Mouse (Mus musculus) intestine, embryonic 14.5 days (tissue): ENCODE results near the gene Bpifc. TPM values are rescaled to one million over a fixed set of nuclear protein-coding genes. Genes with fewer than 3 reads are reported as not detected.
A peak's percentile ranks its signal among the peaks of the same experiment; 100 is the strongest.

ENCODE experiments used
- ATAC-seq: fragments of 200-750 bp; cut with Nextera tagmentation; replicated peaks from 2 replicates; pipeline ENCODE4 v1.8.0; 2017; ENCODE audit warnings: low read depth, moderate number of reproducible peaks, moderate TSS enrichment, moderate library complexity; ENCODE audit not compliant: low FRiP score, low TSS enrichment
- DNase-seq: peaks from one replicate; pipeline ENCODE4 v3.0.0-alpha.2; 2018; ENCODE audit warnings: low spot score
- H3K27ac ChIP-seq: fragments of 300-500 bp; sonication (generic); 2 replicates; pipeline ENCODE4 v1.5.1; 2014; ENCODE audit warnings: low read depth, mild to moderate bottlenecking, control low read depth
- H3K27me3 ChIP-seq: fragments of 300-500 bp; sonication (generic); replicated peaks from 2 replicates; pipeline ENCODE4 v1.6.1; 2014; ENCODE audit warnings: low read length, control low read depth; ENCODE audit not compliant: control insufficient read depth, insufficient read depth
- H3K36me3 ChIP-seq: fragments of 300-500 bp; sonication (generic); 2 replicates; pipeline ENCODE4 v1.6.1; 2014; ENCODE audit warnings: low read length, control low read depth; ENCODE audit not compliant: control insufficient read depth, insufficient read depth
- H3K4me1 ChIP-seq: fragments of 300-500 bp; sonication (generic); replicated peaks from 2 replicates; pipeline ENCODE4 v1.6.1; 2014; ENCODE audit warnings: low read length, control low read depth, mixed read lengths; ENCODE audit not compliant: control insufficient read depth, insufficient read depth
- H3K4me2 ChIP-seq: fragments of 300-500 bp; sonication (generic); 2 replicates; pipeline ENCODE4 v1.6.1; 2014; ENCODE audit warnings: low read length
- H3K4me3 ChIP-seq: fragments of 300-500 bp; sonication (generic); 2 replicates; pipeline ENCODE4 v1.5.1; 2014; ENCODE audit warnings: low read depth, low read length, control low read depth, mixed read lengths
- H3K9ac ChIP-seq: fragments of 300-500 bp; sonication (generic); 2 replicates; pipeline ENCODE4 v1.6.1; 2014; ENCODE audit warnings: mild to moderate bottlenecking, low read length
- H3K9me3 ChIP-seq: fragments of 300-500 bp; sonication (generic); 2 replicates; pipeline ENCODE4 v1.6.1; 2016; ENCODE audit warnings: low read length, control low read depth; ENCODE audit not compliant: control insufficient read depth
- WGBS: fragments of 180-500 bp; shearing (Covaris S2); extraction: QIAGEN DNeasy Blood & Tissue Kit; methylation state at CpG from one replicate; pipeline ENCODE4 v1.1.7; 2014; 5-methylcytosine and 5-hydroxymethylcytosine counted together
- polyA plus RNA-seq: library from polyadenylated mRNA; unstranded; fragments of >200 nt; fragmentation: Nextera tagmentation; extraction: Ambion mirVana; gene quantifications from 2 replicates; pipeline ENCODE4 v1.2.1, GENCODE M21; 2014

The Bpifc gene
- polyA plus RNA-seq, 1 experiment from 2014 or later: 0.07 TPM

- 0 out of 2 replicates have a peak, but pooled peaks cover 7% of the 10 kb centered on the region for H3K36me3 ChIP-seq
- no peak overlapping the region for H3K27ac ChIP-seq
- no peak for DNase-seq
- no peaks in the 10 kb centered on the region for H3K9me3 ChIP-seq
- 0 out of 2 replicates have a peak, but pooled peaks cover 11% of the 10 kb centered on the region for H3K4me1 ChIP-seq
- no peak overlapping the region for H3K9ac ChIP-seq
- H3K4me2 ChIP-seq: peak overlapping the region; percentile 79
- H3K27me3 ChIP-seq: no peaks in the 10 kb centered on the region
- no peak for ATAC-seq
- H3K4me3 ChIP-seq: 0 out of 2 replicates have a peak overlapping the region, but pooled peaks have one; percentile 90
These were observed 11.5 kb upstream of the Bpifc start for GRCm38 (mm10) chr10:86023149-86023548.

- no peak; the same call in 1 of the 2 replicates for ATAC-seq
- Histone ChIP-seq H3K4me2 (peak overlapping the region; percentile 79), H3K9me3 (no peaks in the 10 kb centered on the region), H3K36me3 (0 out of 2 replicates have a peak, but pooled peaks cover 7% of the 10 kb centered on the region), H3K4me3 (peak overlapping the region; percentile 90), H3K9ac (peak overlapping the region; percentile 85), H3K27me3 (no peaks in the 10 kb centered on the region), H3K27ac (peak overlapping the region; percentile 91; the same call in 1 of the 2 replicates), H3K4me1 (0 out of 2 replicates have a peak, but pooled peaks cover 11% of the 10 kb centered on the region)
- 5% methylated on average over 6 of the region's 6 CpGs for WGBS
- DNase-seq: no peak
These were observed 10.8 kb upstream of the Bpifc start for GRCm38 (mm10) chr10:86022474-86022816.

- whole genome bisulfite sequencing: under 1% methylated on average over 78 of the region's 82 CpGs
- ATAC-seq (peak; percentile 95), DNase-seq (peak; percentile 94)
- H3K9me3 ChIP-seq: no peaks in the 10 kb centered on the region
- peak within 1 kb of the TSS; percentile 85 for H3K9ac ChIP-seq
- H3K36me3 ChIP-seq: 0 out of 2 replicates have a peak, but pooled peaks cover 7% of the 10 kb centered on the region
- peak within 1 kb of the TSS; percentile 79 for H3K4me2 ChIP-seq
- H3K27ac ChIP-seq: peak within 1 kb of the TSS; percentile 91
- H3K4me1 ChIP-seq: 0 out of 2 replicates have a peak, but pooled peaks cover 11% of the 10 kb centered on the region
- no peaks in the 10 kb centered on the region for H3K27me3 ChIP-seq
- H3K4me3 ChIP-seq: peak within 1 kb of the TSS; percentile 90
These were observed 10.2 kb upstream of the Bpifc start, which contains the start of gene Fbxo7 for GRCm38 (mm10) chr10:86021749-86022473. TSS of gene Fbxo7 (plus strand) at chr10:86021972.

- DNase-seq (no peak), ATAC-seq (no peak; the same call in 1 of the 2 replicates)
- Histone ChIP-seq H3K4me1 (0 out of 2 replicates have a peak, but pooled peaks cover 11% of the 10 kb centered on the region), H3K27ac (no peak overlapping the region), H3K27me3 (no peaks in the 10 kb centered on the region), H3K9me3 (no peaks in the 10 kb centered on the region), H3K4me2 (peak overlapping the region; percentile 79), H3K36me3 (0 out of 2 replicates have a peak, but pooled peaks cover 7% of the 10 kb centered on the region), H3K9ac (no peak overlapping the region), H3K4me3 (peak overlapping the region; percentile 90; the same call in 1 of the 2 replicates)
- WGBS: 0% methylated on average over 3 of the region's 3 CpGs
These were observed 9.7 kb upstream of the Bpifc start for GRCm38 (mm10) chr10:86021408-86021748.

GRCm38 (mm10) chr10:86018813-86019212 lies 7.1 kb upstream of the Bpifc start:
- no peak for DNase-seq
- Histone ChIP-seq H3K9ac (no peak overlapping the region), H3K9me3 (no peaks in the 10 kb centered on the region), H3K4me2 (no peak overlapping the region), H3K36me3 (no peaks in the 10 kb centered on the region), H3K4me3 (no peak overlapping the region), H3K27me3 (no peaks in the 10 kb centered on the region), H3K27ac (no peak overlapping the region), H3K4me1 (0 out of 2 replicates have a peak, but pooled peaks cover 11% of the 10 kb centered on the region)
- WGBS: 42% methylated on average over 5 of the region's 5 CpGs
- no peak for ATAC-seq

GRCm38 (mm10) chr10:86017781-86018180 lies 6.1 kb upstream of the Bpifc start:
- Histone ChIP-seq H3K9ac (no peak overlapping the region), H3K9me3 (no peaks in the 10 kb centered on the region), H3K4me3 (no peak overlapping the region), H3K4me1 (0 out of 2 replicates have a peak, but pooled peaks cover 9% of the 10 kb centered on the region), H3K27me3 (no peaks in the 10 kb centered on the region), H3K36me3 (no peaks in the 10 kb centered on the region), H3K4me2 (no peak overlapping the region), H3K27ac (no peak overlapping the region)
- 91% methylated on average over 7 of the region's 7 CpGs for WGBS
- peak; percentile 41 for DNase-seq
- no peak for ATAC-seq

GRCm38 (mm10) chr10:86011172-86011571 lies 523 bp downstream of the Bpifc start:
- no peak overlapping the region for H3K4me3 ChIP-seq
- no peak for ATAC-seq
- H3K4me1 ChIP-seq: no peaks in the 10 kb centered on the region
- H3K27ac ChIP-seq: no peak overlapping the region
- H3K4me2 ChIP-seq: no peak overlapping the region
- H3K27me3 ChIP-seq: no peaks in the 10 kb centered on the region
- 82% methylated on average over 2 of the region's 2 CpGs for WGBS
- H3K9me3 ChIP-seq: no peaks in the 10 kb centered on the region
- H3K9ac ChIP-seq: no peak overlapping the region
- DNase-seq: no peak
- no peaks in the 10 kb centered on the region for H3K36me3 ChIP-seq

GRCm38 (mm10) chr10:86010636-86011035 lies 1.1 kb downstream of the Bpifc start:
- Histone ChIP-seq H3K9me3 (no peaks in the 10 kb centered on the region), H3K27ac (no peak overlapping the region), H3K27me3 (no peaks in the 10 kb centered on the region), H3K4me3 (no peak overlapping the region), H3K4me1 (no peaks in the 10 kb centered on the region), H3K9ac (no peak overlapping the region), H3K36me3 (no peaks in the 10 kb centered on the region), H3K4me2 (no peak overlapping the region)
- no peak for ATAC-seq
- WGBS: 5% methylated on average over 6 of the region's 6 CpGs
- no peak for DNase-seq

- Histone ChIP-seq H3K9me3 (no peaks in the 10 kb centered on the region), H3K9ac (no peak overlapping the region), H3K4me2 (no peak overlapping the region), H3K27ac (no peak overlapping the region), H3K4me3 (no peak overlapping the region), H3K36me3 (no peaks in the 10 kb centered on the region), H3K27me3 (no peaks in the 10 kb centered on the region), H3K4me1 (no peaks in the 10 kb centered on the region)
- DNase-seq (no peak), ATAC-seq (no peak)
- WGBS: 82% methylated on average over 2 of the region's 2 CpGs
These were observed 2.0 kb downstream of the Bpifc start for GRCm38 (mm10) chr10:86009688-86010087.
